Mouse (Mus musculus): Measurements from ENCODE around the gene Xpo1. TPM values are rescaled to one million over a fixed set of nuclear protein-coding genes. Genes with fewer than 3 reads are reported as not detected.

Xpo1 gene
- polyA plus RNA-seq, 1 experiment from 2014 or later = 46.0 TPM

Other genes with a start within 250 kb of the Xpo1 start
- 0.89 and 2.1 TPM in 2 replicates for gene Fam161a, start 248.5 kb upstream of the Xpo1 start, polyA plus RNA-seq (2015; fragmentation: Nextera tagmentation; extraction: Ambion mirVana)
- gene Usp34, start 50.9 kb downstream of the Xpo1 start, polyA plus RNA-seq (2015; fragmentation: Nextera tagmentation; extraction: Ambion mirVana) = 12.1 and 14.5 TPM in 2 replicates
- gene Ahsa2, start 242.0 kb downstream of the Xpo1 start, polyA plus RNA-seq (2015; fragmentation: Nextera tagmentation; extraction: Ambion mirVana) = 56.7 and 62.4 TPM in 2 replicates

Measured in heart, embryonic 15.5 days (tissue).